Mouse (Mus musculus): ENCODE measurements around the gene Pdk1. TPM values are rescaled to one million over a fixed set of nuclear protein-coding genes. Genes with fewer than 3 reads are reported as not detected.
"Not testable (repeated sequence)": the region's sequence is repeated elsewhere in the genome, so short reads cannot be mapped to it uniquely, and the experiment has no call there.

The Pdk1 gene
- polyA plus RNA-seq, 1 experiment from 2014 or later, result 21.5 TPM

- Histone ChIP-seq H3K27me3 (no peaks in the 10 kb centered on the region), H3K27ac (replicated peaks) (no peak overlapping the region), H3K36me3 (no peaks in the 10 kb centered on the region), H3K4me3 (no peak overlapping the region), H3K9ac (no peak overlapping the region), H3K4me2 (no peak overlapping the region), H3K4me1 (replicated peaks) (no peaks in the 10 kb centered on the region), H3K9me3 (no peaks in the 10 kb centered on the region)
- 93% methylated on average over 7 of the region's 7 CpGs for WGBS
- no peak for ATAC-seq (ENCODE audit: low FRiP score, low read depth)
Measured at GRCm38 (mm10) chr2:71905154-71905553, 32.1 kb downstream of the Pdk1 start.

- ATAC-seq (ENCODE audit: low FRiP score, low read depth); H3K4me1 ChIP-seq (replicated peaks); H3K27ac ChIP-seq (replicated peaks); H3K36me3 ChIP-seq; H3K9ac ChIP-seq; H3K4me2 ChIP-seq; H3K27me3 ChIP-seq; H3K9me3 ChIP-seq; H3K4me3 ChIP-seq: not testable (repeated sequence)
- 95% methylated on average over 8 of the region's 8 CpGs for WGBS
Measured at GRCm38 (mm10) chr2:71906356-71906755, 33.3 kb downstream of the Pdk1 start.

- Histone ChIP-seq H3K27ac (replicated peaks) (no peak overlapping the region), H3K9me3 (no peaks in the 10 kb centered on the region), H3K36me3 (no peaks in the 10 kb centered on the region), H3K9ac (no peak overlapping the region), H3K27me3 (no peaks in the 10 kb centered on the region), H3K4me2 (no peak overlapping the region), H3K4me3 (no peak overlapping the region), H3K4me1 (replicated peaks) (no peaks in the 10 kb centered on the region)
- ATAC-seq (ENCODE audit: low FRiP score, low read depth), result no peak
- 82% methylated on average over 10 of the region's 10 CpGs for WGBS
Measured at GRCm38 (mm10) chr2:71913911-71914310, 40.9 kb downstream of the Pdk1 start.

- H3K4me1 ChIP-seq (replicated peaks), result no peaks in the 10 kb centered on the region
- 67% methylated on average over 11 of the region's 11 CpGs for whole genome bisulfite sequencing
- H3K4me2 ChIP-seq, result no peak overlapping the region
- no peaks in the 10 kb centered on the region for H3K9me3 ChIP-seq
- H3K36me3 ChIP-seq, result no peaks in the 10 kb centered on the region
- no peak overlapping the region for H3K27ac ChIP-seq (replicated peaks)
- H3K9ac ChIP-seq, result no peak overlapping the region
- no peak for ATAC-seq (ENCODE audit: low FRiP score, low read depth)
- no peak overlapping the region for H3K4me3 ChIP-seq
- H3K27me3 ChIP-seq, result no peaks in the 10 kb centered on the region
Measured at GRCm38 (mm10) chr2:71919227-71919647, 46.2 kb downstream of the Pdk1 start.

- not testable (repeated sequence) for ATAC-seq (ENCODE audit: low FRiP score, low read depth); H3K9ac ChIP-seq
- WGBS, result 91% methylated on average over 2 of the region's 2 CpGs
Measured at GRCm38 (mm10) chr2:71924931-71925330, 51.9 kb downstream of the Pdk1 start.

GRCm38 (mm10) chr2:71934046-71934445, 61.0 kb downstream of the Pdk1 start:
- Histone ChIP-seq H3K9me3 (no peaks in the 10 kb centered on the region), H3K27me3 (no peaks in the 10 kb centered on the region), H3K4me1 (replicated peaks) (no peaks in the 10 kb centered on the region), H3K36me3 (no peaks in the 10 kb centered on the region), H3K27ac (replicated peaks) (no peak overlapping the region), H3K4me2 (no peak overlapping the region), H3K4me3 (no peak overlapping the region), H3K9ac (no peak overlapping the region)
- no peak for ATAC-seq (ENCODE audit: low FRiP score, low read depth)
- WGBS, result 90% methylated on average over 8 of the region's 8 CpGs

More at GRCm38 (mm10) chr2:71924931-71925330, 51.9 kb downstream of the Pdk1 start:
- H3K36me3 ChIP-seq; H3K9me3 ChIP-seq; H3K4me1 ChIP-seq (replicated peaks); H3K27me3 ChIP-seq; H3K27ac ChIP-seq (replicated peaks); H3K4me3 ChIP-seq; H3K4me2 ChIP-seq: not testable (repeated sequence)

GRCm38 (mm10) chr2:71936711-71937110, 63.7 kb downstream of the Pdk1 start:
- no peaks in the 10 kb centered on the region for H3K9me3 ChIP-seq
- H3K27me3 ChIP-seq, result no peaks in the 10 kb centered on the region
- H3K4me1 ChIP-seq (replicated peaks), result no peaks in the 10 kb centered on the region
- no peak overlapping the region for H3K9ac ChIP-seq
- H3K27ac ChIP-seq (replicated peaks), result no peak overlapping the region
- no peak for ATAC-seq (ENCODE audit: low FRiP score, low read depth)
- 88% methylated on average over 1 of the region's 1 CpGs for WGBS
- no peaks in the 10 kb centered on the region for H3K36me3 ChIP-seq
- no peak overlapping the region for H3K4me2 ChIP-seq
- no peak overlapping the region for H3K4me3 ChIP-seq

- no peak overlapping the region for H3K9ac ChIP-seq
- peak; percentile 79 for ATAC-seq (ENCODE audit: low FRiP score, low read depth)
- H3K4me1 ChIP-seq (replicated peaks), result no peaks in the 10 kb centered on the region
- H3K4me2 ChIP-seq, result no peak overlapping the region
- no peaks in the 10 kb centered on the region for H3K9me3 ChIP-seq
- no peak overlapping the region for H3K27ac ChIP-seq (replicated peaks)
- WGBS, result 67% methylated on average over 3 of the region's 3 CpGs
- H3K27me3 ChIP-seq, result no peaks in the 10 kb centered on the region
- H3K36me3 ChIP-seq, result no peaks in the 10 kb centered on the region
- H3K4me3 ChIP-seq, result no peak overlapping the region
Measured at GRCm38 (mm10) chr2:71937649-71938308, 64.8 kb downstream of the Pdk1 start.

- no peaks in the 10 kb centered on the region for H3K4me1 ChIP-seq (replicated peaks)
- no peak overlapping the region for H3K27ac ChIP-seq (replicated peaks)
- H3K36me3 ChIP-seq, result no peaks in the 10 kb centered on the region
- no peak overlapping the region for H3K9ac ChIP-seq
- no peaks in the 10 kb centered on the region for H3K9me3 ChIP-seq
- H3K27me3 ChIP-seq, result no peaks in the 10 kb centered on the region
- ATAC-seq (ENCODE audit: low FRiP score, low read depth), result no peak
- no peak overlapping the region for H3K4me2 ChIP-seq
- 56% methylated on average over 6 of the region's 6 CpGs for WGBS
- no peak overlapping the region for H3K4me3 ChIP-seq
Measured at GRCm38 (mm10) chr2:71938716-71939393, 65.8 kb downstream of the Pdk1 start.

- no peak overlapping the region for H3K4me2 ChIP-seq
- no peak overlapping the region for H3K27ac ChIP-seq (replicated peaks)
- no peaks in the 10 kb centered on the region for H3K27me3 ChIP-seq
- no peak for ATAC-seq (ENCODE audit: low FRiP score, low read depth)
- no peaks in the 10 kb centered on the region for H3K36me3 ChIP-seq
- no peak overlapping the region for H3K9ac ChIP-seq
- H3K9me3 ChIP-seq, result no peaks in the 10 kb centered on the region
- 97% methylated on average over 3 of the region's 3 CpGs for WGBS
- H3K4me1 ChIP-seq (replicated peaks), result no peaks in the 10 kb centered on the region
- H3K4me3 ChIP-seq, result no peak overlapping the region
Measured at GRCm38 (mm10) chr2:71941005-71941720, 68.1 kb downstream of the Pdk1 start.

GRCm38 (mm10) chr2:71941721-71942087, 68.7 kb downstream of the Pdk1 start:
- H3K27ac ChIP-seq (replicated peaks), result no peak overlapping the region
- H3K36me3 ChIP-seq, result no peaks in the 10 kb centered on the region
- 91% methylated on average over 5 of the region's 5 CpGs for WGBS
- H3K4me3 ChIP-seq, result no peak overlapping the region
- H3K9ac ChIP-seq, result no peak overlapping the region
- no peak overlapping the region for H3K4me2 ChIP-seq
- H3K4me1 ChIP-seq (replicated peaks), result no peaks in the 10 kb centered on the region
- no peak for ATAC-seq (ENCODE audit: low FRiP score, low read depth)
- H3K9me3 ChIP-seq, result no peaks in the 10 kb centered on the region
- H3K27me3 ChIP-seq, result no peaks in the 10 kb centered on the region

- Histone ChIP-seq H3K4me3 (no peak overlapping the region), H3K27ac (replicated peaks) (no peak overlapping the region), H3K4me2 (no peak overlapping the region), H3K9ac (no peak overlapping the region), H3K36me3 (no peaks in the 10 kb centered on the region), H3K27me3 (no peaks in the 10 kb centered on the region), H3K4me1 (replicated peaks) (no peaks in the 10 kb centered on the region), H3K9me3 (no peaks in the 10 kb centered on the region)
- 69% methylated on average over 4 of the region's 4 CpGs for WGBS
- ATAC-seq (ENCODE audit: low FRiP score, low read depth), result no peak
Measured at GRCm38 (mm10) chr2:71951212-71951611, 78.2 kb downstream of the Pdk1 start.
